Mouse (Mus musculus) retina, embryonic 14.5 days (tissue): Measurements from ENCODE around the gene Ins2.

ENCODE experiments used
- DNase-seq: peaks from one replicate; pipeline ENCODE4 v3.0.0-alpha.2; 2015; ENCODE audit warnings: low spot score

Gene Ins2

DNA sequence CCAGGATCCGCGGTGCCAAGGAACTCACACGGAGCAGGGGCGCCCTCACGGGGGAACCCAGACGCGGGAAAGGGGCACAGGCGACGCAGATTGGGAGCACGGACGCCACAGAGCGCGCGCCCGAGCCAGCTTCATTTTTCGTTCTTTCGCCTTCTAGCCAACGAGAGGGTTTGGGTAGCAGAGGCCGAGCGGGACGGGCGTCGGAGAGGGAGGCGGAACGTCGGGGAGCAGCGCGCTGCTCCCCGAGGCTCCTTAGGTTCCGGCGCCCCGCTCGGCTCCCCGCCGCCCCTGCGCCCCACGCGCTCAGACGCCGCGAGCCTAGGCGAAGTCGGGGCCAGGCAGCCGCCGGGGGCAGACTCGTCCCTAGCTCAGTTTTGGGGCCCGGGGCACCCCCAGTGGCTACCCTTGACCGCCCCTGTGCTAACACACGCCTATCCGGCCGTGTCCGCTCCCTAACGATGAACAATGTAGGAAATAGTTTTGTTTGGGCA lies 79.2 kb downstream of the Ins2 start:
- DNase-seq: peak; percentile 30

GRCm38 (mm10) chr7:142663151-142663550 lies 80.0 kb downstream of the Ins2 start:
- peak; percentile 19 for DNase-seq

- peak; percentile 32 for DNase-seq
Observed at GRCm38 (mm10) chr7:142661811-142662210, 81.4 kb downstream of the Ins2 start.

DNA sequence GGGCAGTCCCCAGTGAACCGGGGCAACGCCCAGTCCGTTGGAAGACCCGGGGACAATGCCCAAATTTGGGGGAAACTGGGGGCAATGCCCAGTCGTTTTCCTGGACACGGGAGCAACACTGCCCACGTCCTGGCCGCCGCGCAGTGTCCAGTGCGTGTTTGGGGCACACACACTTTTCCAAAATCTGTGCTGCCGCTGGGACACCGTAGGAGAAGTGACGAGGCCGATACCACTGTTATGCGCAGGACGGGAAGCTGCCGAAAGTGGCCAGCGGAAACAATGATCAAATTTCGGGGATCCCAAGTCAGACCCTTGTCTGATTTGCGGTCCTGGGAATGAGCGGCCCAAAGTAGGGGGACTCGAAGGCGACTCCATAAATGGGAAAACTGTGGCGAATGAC lies 82.1 kb downstream of the Ins2 start:
- no peak for DNase-seq

GRCm38 (mm10) chr7:142660651-142660945 lies 82.6 kb downstream of the Ins2 start:
- DNase-seq: peak; percentile 58

GRCm38 (mm10) chr7:142659767-142660650 lies 83.2 kb downstream of the Ins2 start:
- peak; percentile 18 for DNase-seq

- peak; percentile 61 for DNase-seq
Observed at GRCm38 (mm10) chr7:142659181-142659681, 84.0 kb downstream of the Ins2 start.

GRCm38 (mm10) chr7:142658681-142659180 lies 84.5 kb downstream of the Ins2 start:
- DNase-seq: peak; percentile 52

- peak; percentile 18 for DNase-seq
Observed at GRCm38 (mm10) chr7:142657821-142658614, 85.2 kb downstream of the Ins2 start.

- DNase-seq: peak; percentile 36
Observed at GRCm38 (mm10) chr7:142657341-142657791, 85.8 kb downstream of the Ins2 start.

- DNase-seq: peak; percentile 24
Observed at GRCm38 (mm10) chr7:142656055-142656454, 87.1 kb downstream of the Ins2 start.

GRCm38 (mm10) chr7:142655633-142656032 lies 87.5 kb downstream of the Ins2 start:
- DNase-seq: no peak

- no peak for DNase-seq
Observed at GRCm38 (mm10) chr7:142653726-142654125, 89.5 kb downstream of the Ins2 start.

- peak; percentile 32 for DNase-seq
Observed at GRCm38 (mm10) chr7:142646676-142647075, 96.5 kb downstream of the Ins2 start.

GRCm38 (mm10) chr7:142645045-142645444 lies 98.1 kb downstream of the Ins2 start:
- no peak for DNase-seq

- no peak for DNase-seq
Observed at GRCm38 (mm10) chr7:142636178-142636577, 107.0 kb downstream of the Ins2 start.

DNA sequence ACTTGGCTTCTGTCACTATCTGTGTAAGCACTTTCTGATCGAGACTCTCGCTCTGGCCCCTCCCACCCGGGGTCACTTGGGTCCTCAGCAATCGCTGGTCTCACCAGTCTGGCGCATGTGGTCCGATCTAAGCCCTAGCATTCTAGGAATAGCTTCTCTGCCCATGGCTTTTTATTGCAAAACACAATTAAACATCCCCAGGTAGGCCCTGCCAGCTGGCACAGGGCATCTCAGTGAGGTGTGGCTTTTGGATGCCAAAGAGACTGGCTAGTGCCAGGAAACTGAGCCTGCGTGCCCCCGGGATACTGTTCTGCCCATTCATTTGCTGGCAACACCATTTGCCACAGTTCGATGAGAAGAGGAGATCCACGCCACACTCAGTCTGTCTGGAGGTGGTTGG lies 112.5 kb downstream of the Ins2 start:
- no peak for DNase-seq

DNA sequence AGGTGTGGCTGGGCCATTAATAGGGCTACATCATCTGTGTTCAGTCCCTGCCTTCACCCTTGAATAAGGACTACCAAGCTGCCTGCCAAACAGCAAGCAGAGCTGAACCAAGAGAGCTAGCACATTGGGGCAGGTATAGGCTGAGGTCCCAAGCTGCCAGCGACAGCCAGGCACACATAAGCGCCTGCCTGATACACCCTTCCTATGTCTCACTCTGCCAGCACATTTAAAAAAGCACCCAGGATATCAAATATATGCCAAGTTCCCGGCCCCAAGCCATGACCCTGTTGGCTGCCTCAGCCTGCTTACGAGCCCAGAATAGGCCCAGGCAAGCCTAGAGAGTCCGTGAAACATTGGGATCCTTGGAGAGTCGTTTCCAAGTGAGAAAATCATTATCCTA lies 113.4 kb downstream of the Ins2 start:
- no peak for DNase-seq
